Comparison of ENCODE assay signal across 10 mouse cellular contexts in genomic region chr1:160231013-160231412, GRCm38 (mm10). TPM values are rescaled to one million over a fixed set of nuclear protein-coding genes. Genes with fewer than 3 reads are reported as not detected.
A peak's percentile ranks its signal among the peaks of the same experiment; 100 is the strongest.
DNase-seq lines count a peak whose midpoint lies in the region; ATAC-seq and TF ChIP-seq lines count a peak whose summit lies in the region.
"Had no signal": no experiment of that assay in that cellular context is flagged by ENCODE, and none has a peak within 500 bp of the region (broad histone marks: within the 10 kb centered on the region; RNA-seq: fewer than 3 reads in every experiment).

No protein-coding gene starts in this region.

- no peak overlapping the region for H3K9ac ChIP-seq in kidney, postnatal 0 days (ENCODE audit: low read depth, low read length)
- H3K9ac ChIP-seq: limb, embryonic 13.5 days had no signal

- peak; percentile 75 for TF ChIP-seq CTCF in kidney, postnatal 0 days (IDR thresholded peaks at IDR 0.05; ENCODE audit: low read depth)

- no peak overlapping the region for H3K4me3 ChIP-seq in kidney, postnatal 0 days (replicated peaks; ENCODE audit: low read depth, low read length)
- H3K4me3 ChIP-seq: limb, embryonic 13.5 days had no signal

- no peaks in the 10 kb centered on the region for H3K36me3 ChIP-seq in kidney, postnatal 0 days (ENCODE audit: insufficient read depth, low read length)
- H3K36me3 ChIP-seq: limb, embryonic 13.5 days had no signal

- no peaks in the 10 kb centered on the region for H3K27me3 ChIP-seq in kidney, postnatal 0 days (ENCODE audit: insufficient read depth, low read length)
- H3K27me3 ChIP-seq: limb, embryonic 13.5 days had no signal

- H3K9me3 ChIP-seq in kidney, postnatal 0 days (replicated peaks; ENCODE audit: low read length): no peaks in the 10 kb centered on the region
- H3K9me3 ChIP-seq: limb, embryonic 13.5 days had no signal

- ATAC-seq in CD4-positive, CD25-positive, alpha-beta regulatory T cell, adult 4 months: no peak
- ATAC-seq in kidney, postnatal 0 days (replicated peaks; ENCODE audit: low FRiP score, low read depth): no peak

- no peaks in the 10 kb centered on the region for H3K4me1 ChIP-seq in kidney, postnatal 0 days (replicated peaks; ENCODE audit: insufficient read depth, low read length)

- H3K4me2 ChIP-seq in kidney, postnatal 0 days (ENCODE audit: low read length): no peak overlapping the region
- H3K4me2 ChIP-seq: heart, embryonic 11.5 days; limb, embryonic 13.5 days had no signal

- H3K27ac ChIP-seq in kidney, postnatal 0 days: no peak overlapping the region
- H3K27ac ChIP-seq: limb, embryonic 13.5 days had no signal

- WGBS in kidney, postnatal 0 days: 31% methylated on average over 4 of the region's 4 CpGs

- DNase-seq in CD4-positive, CD25-positive, alpha-beta regulatory T cell, adult 2 months (ENCODE audit: low read depth, low spot score): peak; percentile 46
- peak; percentile 79 for DNase-seq in kidney, postnatal 0 days (ENCODE audit: low spot score)
- no peak for DNase-seq in kidney, adult 8-10 months
- DNase-seq in testis, postnatal 10 days (ENCODE audit: low spot score): peak; percentile 54
- DNase-seq in testis, postnatal 14 days (ENCODE audit: low spot score): no peak
- peak; percentile 53 for DNase-seq in retina, postnatal 1 day
- DNase-seq in spleen, adult 18-20 months: no peak

RNA-seq across cellular contexts. Expression of gene Cacybp, which starts 18.3 kb away (rescaled TPM):
- polyA plus RNA-seq in CD4-positive, CD25-positive, alpha-beta regulatory T cell, adult 4 months (2017; shearing (Covaris generic)): 100 to 1,000 TPM in 1 of 2 experiments, 10 to 100 TPM in 1; 81.6 to 125 TPM
- 180 and 182 TPM in 2 replicates for polyA plus RNA-seq in kidney, postnatal 0 days (2015; fragmentation: Nextera tagmentation; extraction: Ambion mirVana)

RNA-seq across cellular contexts. Expression of gene Mrps14, which starts 36.0 kb away (rescaled TPM):
- polyA plus RNA-seq in CD4-positive, CD25-positive, alpha-beta regulatory T cell, adult 4 months (2017; shearing (Covaris generic)): 100 to 1,000 TPM; 237 to 281 TPM
- polyA plus RNA-seq in kidney, postnatal 0 days (2015; fragmentation: Nextera tagmentation; extraction: Ambion mirVana): 316 and 330 TPM in 2 replicates

Comparison
In these comparisons a context has a peak if more than half of its experiments do, and no peak if none do; other contexts are left out.
1. DNase-seq: peak in CD4-positive, CD25-positive, alpha-beta regulatory T cell, adult 2 months (single experiment), kidney, postnatal 0 days (single experiment), testis, postnatal 10 days (single experiment) and retina, postnatal 1 day (single experiment); none in kidney, adult 8-10 months (0 of 2), testis, postnatal 14 days (single experiment) and spleen, adult 18-20 months (0 of 2).